Mouse (Mus musculus) ES-Bruce4 (cell line): ENCODE results near the gene Ap3d1. TPM values are rescaled to one million over a fixed set of nuclear protein-coding genes. Genes with fewer than 3 reads are reported as not detected.

Experiments
- H3K27ac ChIP-seq: 2 replicates; pipeline ENCODE4 v1.5.1; 2012; ENCODE audit warnings: low read length, inconsistent platforms; ENCODE audit not compliant: insufficient read depth
- H3K27me3 ChIP-seq: 2 replicates; pipeline ENCODE4 v1.6.1; 2012; ENCODE audit warnings: mild to moderate bottlenecking, low read length, inconsistent platforms; ENCODE audit not compliant: control insufficient read depth, poor library complexity, insufficient read depth, severe bottlenecking
- H3K36me3 ChIP-seq: 2 replicates; pipeline ENCODE4 v1.6.1; 2012; ENCODE audit warnings: inconsistent platforms, mild to moderate bottlenecking, low read length, moderate library complexity; ENCODE audit not compliant: control insufficient read depth, poor library complexity, insufficient read depth, severe bottlenecking
- H3K4me1 ChIP-seq: one replicate; pipeline ENCODE4 v1.8.1; 2011; ENCODE audit warnings: low read length; ENCODE audit not compliant: control insufficient read depth, insufficient read depth
- H3K4me3 ChIP-seq: 2 replicates; pipeline ENCODE4 v1.5.1; 2011; ENCODE audit warnings: low read depth, mild to moderate bottlenecking, low read length
- H3K9ac ChIP-seq: 2 replicates; pipeline ENCODE4 v1.6.1; 2012; ENCODE audit warnings: low read depth, mild to moderate bottlenecking, inconsistent platforms; ENCODE audit not compliant: poor library complexity, severe bottlenecking
- H3K9me3 ChIP-seq: replicated peaks from 2 replicates; pipeline ENCODE4 v1.6.1; 2012; ENCODE audit warnings: mild to moderate bottlenecking, low read length, inconsistent platforms; ENCODE audit not compliant: control insufficient read depth, poor library complexity, insufficient read depth, severe bottlenecking
- CTCF ChIP-seq: IDR thresholded peaks from one replicate; pipeline ENCODE4 v1.8.1; 2011; ENCODE audit warnings: low read depth, low read length
- EP300 ChIP-seq: IDR thresholded peaks from 2 replicates; pipeline ENCODE4 v1.6.1; 2011; ENCODE audit warnings: low read depth, low read length; ENCODE audit not compliant: insufficient read depth
- POLR2A ChIP-seq: IDR thresholded peaks from one replicate; pipeline ENCODE4 v1.8.1; 2011; ENCODE audit warnings: low read length; ENCODE audit not compliant: insufficient read depth
- polyA plus RNA-seq: library from polyadenylated mRNA; stranded (reverse); fragments of >200 nt; gene quantifications from 2 replicates; pipeline ENCODE4 v1.2.4, GENCODE M21; 2011; ENCODE audit warnings: low read depth; ENCODE audit not compliant: missing spikeins, insufficient read depth, insufficient read length

Ap3d1 gene
- polyA plus RNA-seq, 1 experiment: 55.2 TPM

DNA sequence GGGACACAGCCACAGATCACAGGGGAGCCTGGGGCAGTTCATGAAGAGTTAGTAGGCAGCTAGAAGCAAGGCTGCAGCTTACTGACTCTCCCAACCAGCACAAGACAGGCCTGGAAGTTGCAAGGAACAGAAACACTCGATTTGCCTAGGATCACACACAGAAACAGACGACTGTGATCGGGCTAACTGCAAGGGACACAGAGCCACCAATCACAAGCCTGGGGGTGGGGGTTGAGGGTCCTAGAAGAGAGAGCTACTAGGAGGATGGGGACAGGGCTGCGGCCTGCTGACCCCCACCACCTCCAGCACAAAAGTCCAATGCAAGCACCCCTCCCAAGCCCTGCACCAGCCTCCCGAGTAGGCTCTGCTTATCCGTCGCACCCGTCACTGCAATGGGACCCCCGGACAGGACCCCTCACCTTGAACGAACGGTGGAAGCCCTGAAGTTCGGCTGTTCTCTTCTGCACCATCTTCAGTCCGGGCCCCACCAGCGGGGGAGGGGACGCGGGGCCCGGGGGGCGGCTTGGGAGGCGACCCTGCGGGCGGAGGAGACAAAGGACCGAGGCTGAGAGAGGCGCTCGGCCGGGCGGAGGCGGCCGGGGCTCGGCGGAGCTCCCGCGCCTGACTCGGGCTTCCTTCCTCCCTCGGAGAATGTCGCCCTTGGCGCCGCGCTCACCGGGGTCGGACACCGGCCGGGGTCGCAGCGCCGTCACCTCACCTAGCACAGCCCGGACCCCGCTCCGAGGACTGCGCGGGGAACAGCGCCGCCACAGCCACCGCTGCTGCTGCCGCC lies 66.5 kb downstream of the Ap3d1 start:
- Histone ChIP-seq H3K4me3 (peak overlapping the region; percentile 92), H3K4me1 (peaks cover 5% of the 10 kb centered on the region), H3K27ac (no peak overlapping the region), H3K36me3 (peaks cover 4% of the 10 kb centered on the region; the same call in 1 of the 2 replicates), H3K9ac (peak overlapping the region; percentile 94), H3K27me3 (no peaks in the 10 kb centered on the region), H3K9me3 (no peaks in the 10 kb centered on the region)
- TF ChIP-seq EP300 (no peak), POLR2A (no peak), CTCF (no peak)

DNA sequence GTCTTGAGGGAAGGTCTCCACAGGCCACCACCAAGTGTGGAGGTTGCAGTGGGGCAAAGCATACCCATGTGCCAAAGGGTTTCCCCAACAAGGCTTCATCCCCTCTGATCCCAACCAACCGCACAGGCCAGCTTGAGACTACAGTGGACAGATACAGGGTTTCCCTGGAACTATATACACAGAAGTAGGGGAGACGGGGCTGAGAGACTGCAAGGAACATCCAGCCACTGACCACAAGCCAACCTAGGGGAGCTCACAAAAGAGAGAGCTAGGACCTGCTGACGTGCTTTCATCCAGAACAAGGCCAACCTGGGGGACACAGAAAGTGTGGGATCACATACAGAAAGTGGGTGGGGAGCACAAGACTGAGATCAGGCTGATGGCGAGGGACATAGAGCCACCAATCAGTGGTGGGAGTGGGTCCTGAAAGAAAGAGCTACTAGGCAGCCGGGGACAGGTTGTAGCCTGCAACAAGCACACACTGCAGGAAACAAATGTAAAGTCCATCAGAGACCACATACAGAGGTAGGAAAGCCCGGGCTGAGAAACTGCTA lies 67.1 kb downstream of the Ap3d1 start:
- Histone ChIP-seq H3K36me3 (peaks cover 4% of the 10 kb centered on the region; the same call in 1 of the 2 replicates), H3K4me3 (peak overlapping the region; percentile 92), H3K9ac (peak overlapping the region; percentile 94), H3K27me3 (no peaks in the 10 kb centered on the region), H3K4me1 (peaks cover 5% of the 10 kb centered on the region), H3K9me3 (no peaks in the 10 kb centered on the region), H3K27ac (no peak overlapping the region)
- TF ChIP-seq CTCF: no peak
- TF ChIP-seq EP300: no peak

DNA sequence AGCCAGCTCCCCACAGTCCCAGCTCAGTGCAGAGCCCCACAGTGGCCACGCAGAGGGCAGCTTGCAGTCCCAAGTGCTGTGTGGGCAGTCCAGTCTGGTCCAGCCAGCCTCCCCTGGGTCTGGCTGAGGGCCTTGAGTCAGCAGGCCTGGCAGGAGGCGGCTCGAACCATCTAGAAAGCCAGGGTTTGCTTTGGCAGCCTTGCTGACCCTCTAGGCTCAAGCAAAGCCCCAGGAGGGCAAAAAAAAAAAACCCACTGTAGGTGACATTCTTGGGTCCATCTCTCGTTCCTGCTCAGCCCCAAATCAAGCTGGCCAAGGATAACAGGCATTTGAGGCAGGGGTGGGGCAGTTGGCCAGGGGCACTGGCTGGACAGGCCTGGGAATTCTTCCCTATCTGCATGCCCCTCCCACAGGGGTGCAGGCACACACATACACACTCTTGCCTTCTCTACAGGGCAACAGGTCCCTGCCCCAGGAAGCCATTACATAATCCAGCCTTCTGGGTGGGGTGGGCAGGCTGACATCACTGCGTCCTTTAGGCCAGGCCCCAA lies 67.8 kb downstream of the Ap3d1 start:
- Histone ChIP-seq H3K36me3 (peaks cover 5% of the 10 kb centered on the region), H3K4me3 (no peak overlapping the region), H3K27ac (no peak overlapping the region), H3K9me3 (no peaks in the 10 kb centered on the region), H3K27me3 (no peaks in the 10 kb centered on the region), H3K9ac (no peak overlapping the region), H3K4me1 (peaks cover under 1% of the 10 kb centered on the region)
- TF ChIP-seq POLR2A (no peak), EP300 (no peak), CTCF (no peak)

DNA sequence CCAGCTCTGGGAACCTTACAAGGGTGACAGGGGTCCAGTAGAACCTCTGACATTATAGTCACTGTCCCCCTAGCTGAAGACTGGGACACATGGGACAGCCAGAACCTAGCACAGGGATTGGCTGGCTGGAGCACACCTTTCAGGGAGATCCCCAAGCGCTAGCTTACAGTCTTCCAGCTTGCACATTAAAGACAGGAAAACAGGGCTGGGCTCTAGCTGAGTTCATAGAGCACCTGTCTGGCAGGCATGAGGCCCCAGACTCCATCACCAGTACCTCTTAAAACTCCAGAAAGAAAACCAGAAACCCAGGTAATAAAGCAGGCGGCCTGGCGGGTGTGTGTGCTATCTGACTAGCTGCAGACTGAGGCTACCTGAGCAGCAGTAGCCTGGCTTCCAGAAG lies 68.4 kb downstream of the Ap3d1 start:
- Histone ChIP-seq H3K27ac (no peak overlapping the region), H3K9me3 (no peaks in the 10 kb centered on the region), H3K9ac (no peak overlapping the region), H3K36me3 (peaks cover 10% of the 10 kb centered on the region), H3K27me3 (no peaks in the 10 kb centered on the region), H3K4me1 (no peaks in the 10 kb centered on the region), H3K4me3 (no peak overlapping the region)
- no peak for TF ChIP-seq CTCF

DNA sequence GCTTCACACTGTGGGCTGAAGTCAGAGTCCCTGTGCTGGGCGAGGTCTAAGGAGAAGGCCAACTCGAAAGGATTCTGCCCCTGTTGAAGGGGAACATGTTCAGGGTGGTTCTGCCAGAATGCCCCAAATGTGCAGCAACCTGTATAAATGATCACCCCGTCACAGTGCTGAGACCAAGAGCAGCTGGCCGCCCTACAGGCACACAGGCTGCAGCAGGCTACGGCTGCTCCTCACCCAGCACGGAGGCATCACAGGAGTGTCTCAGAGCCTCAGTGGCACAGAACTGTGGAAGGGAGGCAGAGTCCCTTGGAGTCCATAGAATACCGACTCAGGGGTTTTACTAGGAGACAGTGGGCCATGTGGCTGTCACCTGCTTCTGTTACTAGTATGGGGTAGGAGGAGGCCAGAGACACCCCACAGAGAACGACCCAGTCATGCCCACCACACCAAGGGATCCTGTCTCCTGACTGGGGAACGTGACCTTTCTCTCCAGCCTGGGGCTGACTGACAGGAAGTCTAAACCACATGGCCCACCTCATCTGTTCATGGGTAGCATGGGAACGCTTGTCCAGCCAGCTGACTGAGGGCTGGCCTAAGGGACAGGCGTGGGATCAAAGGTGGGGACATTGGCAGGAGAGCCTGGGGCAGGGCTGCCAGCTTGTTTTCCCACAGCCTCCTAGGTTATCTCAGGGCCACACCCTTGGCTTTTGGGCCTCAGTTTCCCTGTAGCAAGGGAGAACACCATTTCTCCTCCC lies 70.0 kb downstream of the Ap3d1 start:
- no peak overlapping the region for H3K4me3 ChIP-seq
- no peaks in the 10 kb centered on the region for H3K4me1 ChIP-seq
- no peak for TF ChIP-seq EP300
- no peak for TF ChIP-seq CTCF
- no peak for TF ChIP-seq POLR2A
- no peak overlapping the region for H3K9ac ChIP-seq
- H3K9me3 ChIP-seq: no peaks in the 10 kb centered on the region
- H3K36me3 ChIP-seq: peaks cover 21% of the 10 kb centered on the region
- H3K27me3 ChIP-seq: no peaks in the 10 kb centered on the region
- no peak overlapping the region for H3K27ac ChIP-seq

DNA sequence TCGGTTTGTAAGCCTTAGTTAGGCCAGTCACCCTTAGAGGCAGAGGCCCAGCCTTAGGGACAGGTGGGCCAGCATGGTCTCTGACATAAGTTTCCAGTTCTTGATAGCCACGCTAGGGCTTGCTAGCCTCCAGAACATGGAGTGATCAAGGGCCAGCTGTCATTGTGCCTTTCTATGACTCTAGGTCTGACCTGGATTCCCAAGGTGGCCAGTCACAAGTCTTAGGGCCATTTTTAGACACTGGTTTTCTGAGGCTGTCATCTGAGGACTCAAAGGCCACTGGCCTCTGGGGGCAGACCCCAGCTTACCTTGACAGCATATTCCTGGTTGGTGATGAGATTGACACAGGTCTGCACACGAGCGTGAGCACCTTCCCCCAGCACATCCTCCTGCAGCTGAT lies 70.8 kb downstream of the Ap3d1 start:
- Histone ChIP-seq H3K4me1 (no peaks in the 10 kb centered on the region), H3K9ac (no peak overlapping the region), H3K36me3 (peaks cover 21% of the 10 kb centered on the region), H3K27me3 (no peaks in the 10 kb centered on the region), H3K9me3 (no peaks in the 10 kb centered on the region), H3K4me3 (no peak overlapping the region), H3K27ac (no peak overlapping the region)
- TF ChIP-seq POLR2A: no peak
- no peak for TF ChIP-seq EP300
- no peak for TF ChIP-seq CTCF
